Mouse (Mus musculus) lung, adult 2 months (tissue): ENCODE measurements around the gene Wfdc10. TPM values are rescaled to one million over a fixed set of nuclear protein-coding genes. Genes with fewer than 3 reads are reported as not detected.
A peak's percentile ranks its signal among the peaks of the same experiment; 100 is the strongest.
"Not testable (repeated sequence)": the region's sequence is repeated elsewhere in the genome, so short reads cannot be mapped to it uniquely, and the experiment has no call there.

Source experiments
- DNase-seq: peaks from one replicate; pipeline ENCODE4 v3.0.0; 2022
- H3K4me1 ChIP-seq: fragments of 200-500 bp; 2 replicates; pipeline ENCODE4 v1.6.1; 2011; ENCODE audit warnings: low read length; ENCODE audit not compliant: control insufficient read depth, insufficient read depth
- H3K4me3 ChIP-seq: fragments of 200-500 bp; replicated peaks from 2 replicates; pipeline ENCODE3; 2011; ENCODE audit warnings: low read depth, mild to moderate bottlenecking, control low read depth, low read length; ENCODE audit errors: extremely low read depth
- CTCF ChIP-seq: fragments of 200-500 bp; IDR thresholded peaks from 2 replicates; pipeline ENCODE4 v1.5.1; 2011; ENCODE audit warnings: mild to moderate bottlenecking, low read length, control low read depth; ENCODE audit not compliant: insufficient read depth
- POLR2A ChIP-seq: fragments of 200-500 bp; IDR thresholded peaks from 2 replicates; pipeline ENCODE4 v1.6.1; 2011; ENCODE audit warnings: low read depth, mild to moderate bottlenecking, control low read depth, low read length, borderline replicate concordance; ENCODE audit errors: extremely low read depth
- WGBS: fragments of 180-500 bp; shearing (Covaris S2); methylation state at CpG from one replicate; pipeline ENCODE4 v1.1.7; 2018; 5-methylcytosine and 5-hydroxymethylcytosine counted together
- polyA plus RNA-seq: library from polyadenylated mRNA; depleted of rRNA; stranded (reverse); fragments of >200 nt; gene quantifications from 2 replicates; pipeline ENCODE4 v1.2.3, GENCODE M21; 2012; rRNA removed

Gene Wfdc10
- polyA plus RNA-seq: 7.9 and 10.9 TPM in 2 replicates

DNA sequence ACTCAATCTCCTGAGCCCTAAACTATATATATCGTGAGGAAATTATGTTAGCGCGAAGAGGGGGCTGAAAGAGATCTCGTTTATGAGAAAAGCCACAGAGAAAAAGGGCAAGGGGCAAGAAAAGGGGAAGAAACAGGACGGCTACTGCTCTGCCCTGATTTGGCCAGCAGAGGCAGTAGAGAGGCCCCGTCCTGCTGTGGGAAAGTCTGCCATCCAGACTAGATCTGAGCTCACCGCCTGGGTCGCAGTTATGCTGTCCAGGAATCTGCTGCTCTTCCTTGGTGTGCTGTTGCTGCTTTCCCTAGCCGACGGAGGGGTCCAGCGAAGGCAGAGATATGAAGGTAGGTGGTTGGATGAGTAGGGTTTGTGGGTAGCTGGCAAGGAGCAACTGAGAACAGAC is at the start of gene Wfdc10:
TSS of gene Wfdc10 (plus strand) at position 189 of the 400 bp plus-strand sequence.
- TF ChIP-seq POLR2A: no peak
- TF ChIP-seq CTCF: peak; percentile 76
- Histone ChIP-seq H3K4me1 (no peaks in the 10 kb centered on the region), H3K4me3 (no peak within 1 kb of the TSS)
- DNase-seq: peak; percentile 39
- 12% methylated on average over 11 of the region's 11 CpGs for WGBS

DNA sequence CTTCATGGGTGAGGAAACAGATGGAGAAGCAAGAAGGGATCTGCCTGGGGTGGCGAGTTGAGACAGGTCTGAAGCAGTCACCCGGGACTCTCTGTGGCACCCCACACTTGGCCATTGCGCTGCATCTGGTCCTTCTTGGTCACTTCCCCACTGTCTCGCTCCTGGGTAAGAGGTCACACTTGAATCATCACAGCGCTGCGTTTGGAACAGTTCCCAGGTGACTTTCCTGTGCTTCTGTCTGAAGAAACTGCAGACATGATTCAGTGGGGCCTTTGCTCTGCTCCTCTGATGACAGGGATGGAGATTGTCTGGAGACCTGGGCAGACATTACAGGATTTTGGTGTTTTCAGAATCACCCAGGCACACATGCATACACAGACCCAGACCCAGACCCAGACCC is 47.1 kb upstream of the Wfdc10 start:
- TF ChIP-seq POLR2A (no peak), CTCF (no peak)
- 65% methylated on average over 6 of the region's 6 CpGs for WGBS

DNA sequence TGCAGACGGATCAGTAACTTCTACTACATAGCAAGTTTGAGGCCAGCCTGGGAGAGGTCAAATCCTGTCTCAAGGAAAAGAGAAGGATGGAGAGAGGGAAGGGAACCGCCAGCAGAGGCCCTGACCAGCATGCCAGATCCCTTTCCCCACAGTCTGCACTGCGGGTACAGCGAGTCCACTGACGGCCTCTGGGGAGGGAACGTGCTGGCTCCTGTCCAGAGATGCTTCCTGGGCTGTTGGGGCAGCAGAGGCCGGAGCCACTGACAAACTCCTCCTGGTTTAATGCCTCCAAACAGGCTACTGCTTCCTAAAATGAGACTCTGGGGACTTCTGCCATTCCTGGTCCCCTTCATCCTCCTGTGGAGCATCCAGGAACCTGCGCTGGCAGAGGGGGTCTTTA is 42.4 kb upstream of the Wfdc10 start, which contains the start of the genes Wfdc6b and Wfdc8:
TSS of gene Wfdc6b (plus strand) at position 52 of the 400 bp plus-strand sequence.
TSS of gene Wfdc8 (minus strand) at position 156 of the 400 bp plus-strand sequence.
- TF ChIP-seq POLR2A: peak; percentile 14; the same call in 1 of the 2 replicates
- not testable (repeated sequence) for H3K4me3 ChIP-seq, DNase-seq, H3K4me1 ChIP-seq
- 43% methylated on average over 8 of the region's 8 CpGs for WGBS

More for the DNA sequence above, 47.1 kb upstream of the Wfdc10 start:
- H3K4me3 ChIP-seq: no peak overlapping the region
- DNase-seq: no peak
- no peaks in the 10 kb centered on the region for H3K4me1 ChIP-seq

DNA sequence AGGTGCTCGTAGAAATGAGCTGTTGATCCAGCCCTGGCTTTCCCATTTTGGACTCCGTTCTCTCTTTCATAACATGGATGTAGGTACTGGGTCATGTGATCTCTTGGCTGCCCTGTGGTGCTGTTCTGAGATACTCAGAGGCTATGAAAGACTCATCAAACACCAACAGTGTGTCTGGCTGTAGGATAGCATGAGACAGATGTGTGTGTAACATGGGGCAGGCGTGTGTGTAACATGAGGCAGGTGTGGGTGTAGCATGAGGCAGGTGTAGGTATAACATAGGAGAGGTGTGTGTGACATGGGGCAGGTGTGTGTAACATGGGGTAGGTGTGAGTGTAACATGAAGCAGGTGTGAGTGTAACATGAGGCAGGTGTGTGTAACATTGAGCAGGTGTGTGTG is 40.5 kb upstream of the Wfdc10 start:
- H3K4me3 ChIP-seq: no peak overlapping the region
- no peak for TF ChIP-seq CTCF
- no peak for TF ChIP-seq POLR2A

DNA sequence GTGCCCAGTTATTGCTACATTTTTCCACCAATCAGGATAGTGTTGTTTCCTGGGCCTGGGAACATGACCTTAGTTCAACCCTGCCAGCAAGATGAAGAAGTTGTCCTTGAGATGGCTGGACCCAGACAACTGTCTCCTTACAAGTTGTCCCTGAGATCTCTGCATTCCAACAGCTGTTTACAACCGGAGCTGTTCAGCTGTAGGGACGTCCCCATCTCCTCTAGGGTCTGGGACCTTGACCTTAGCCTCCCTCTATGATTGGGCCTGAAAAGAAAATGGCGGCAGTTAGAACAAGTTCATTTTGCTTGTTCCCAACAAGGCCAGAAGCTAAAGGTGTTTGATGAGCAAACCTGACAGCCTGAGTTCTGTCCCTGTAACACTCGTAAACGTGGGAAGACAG is 36.8 kb upstream of the Wfdc10 start:
- no peak for DNase-seq
- WGBS: 55% methylated on average over 5 of the region's 5 CpGs
- no peak for TF ChIP-seq POLR2A
- no peaks in the 10 kb centered on the region for H3K4me1 ChIP-seq
- no peak overlapping the region for H3K4me3 ChIP-seq

More for the DNA sequence above, 40.5 kb upstream of the Wfdc10 start:
- no peaks in the 10 kb centered on the region for H3K4me1 ChIP-seq
- 86% methylated on average over 3 of the region's 3 CpGs for WGBS
- DNase-seq: no peak

DNA sequence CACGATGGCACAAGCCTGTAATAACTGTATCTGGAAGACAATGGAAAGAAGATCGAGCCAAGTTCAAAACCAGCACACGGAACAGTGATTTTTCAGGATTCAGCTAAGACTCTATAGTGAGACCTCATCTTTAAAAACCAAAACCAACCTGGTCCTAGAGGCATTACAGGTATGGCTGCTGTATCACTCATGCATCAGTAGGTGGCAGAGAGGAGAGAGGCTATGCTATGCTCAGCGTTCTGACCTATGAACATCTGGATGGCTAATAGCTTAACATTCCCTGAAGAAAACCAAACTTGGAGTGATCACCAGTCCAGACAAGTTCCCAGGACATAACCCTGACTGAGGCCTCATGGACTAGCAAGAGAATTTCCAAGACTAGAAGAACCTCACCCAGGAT is 34.1 kb upstream of the Wfdc10 start:
- no peak for DNase-seq
- Histone ChIP-seq H3K4me3 (no peak overlapping the region), H3K4me1 (no peaks in the 10 kb centered on the region)
- 79% methylated on average over 4 of the region's 4 CpGs for WGBS
- no peak for TF ChIP-seq POLR2A
- no peak for TF ChIP-seq CTCF

DNA sequence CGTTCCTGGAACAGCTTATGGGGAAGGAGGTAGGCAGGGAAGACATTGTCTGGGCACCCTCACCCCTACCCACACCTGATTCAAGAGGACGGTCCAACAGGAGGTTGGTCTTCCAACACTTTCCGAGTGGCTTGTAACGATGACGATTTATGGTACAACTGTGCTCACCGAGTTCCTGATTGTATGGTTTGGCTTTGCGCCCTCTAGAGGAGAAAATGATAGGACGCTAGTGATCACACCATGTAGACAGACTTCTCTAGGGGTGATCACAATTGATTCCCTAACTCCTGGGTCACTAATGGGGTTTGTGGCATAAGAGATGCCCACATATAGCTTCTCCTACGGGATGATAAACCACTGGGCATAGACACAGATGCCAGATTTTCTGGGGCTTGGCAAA is 20.6 kb upstream of the Wfdc10 start:
- no peak for TF ChIP-seq POLR2A
- no peak for TF ChIP-seq CTCF
- 78% methylated on average over 9 of the region's 9 CpGs for WGBS
- H3K4me3 ChIP-seq: no peak overlapping the region

DNA sequence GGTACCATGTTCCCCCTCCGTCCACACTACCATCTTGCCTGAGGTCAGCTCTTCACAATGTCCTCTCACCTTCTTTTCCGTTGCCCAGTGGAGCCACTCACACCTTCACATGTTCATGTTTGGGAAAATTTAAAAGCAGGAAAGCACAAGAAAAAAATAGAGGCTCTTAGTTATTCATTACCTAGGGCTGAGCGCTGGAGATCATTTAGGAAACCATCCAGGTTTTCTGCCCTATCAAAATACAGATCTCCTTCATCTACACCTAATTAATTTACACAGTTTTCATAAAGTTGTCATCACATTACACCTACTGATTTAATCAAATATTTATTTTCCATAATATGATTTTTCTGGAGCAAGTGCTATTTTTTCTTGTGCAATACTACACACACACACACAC is 17.1 kb upstream of the Wfdc10 start, which contains the start of gene Wfdc16:
TSS of gene Wfdc16 (minus strand) at position 101 of the 400 bp plus-strand sequence.
- Histone ChIP-seq H3K4me3 (no peak within 1 kb of the TSS), H3K4me1 (no peaks in the 10 kb centered on the region)
- 70% methylated on average over 3 of the region's 3 CpGs for WGBS
- DNase-seq: no peak
- TF ChIP-seq POLR2A (no peak), CTCF (no peak)

More for the DNA sequence above, 20.6 kb upstream of the Wfdc10 start:
- no peak for DNase-seq
- no peaks in the 10 kb centered on the region for H3K4me1 ChIP-seq

DNA sequence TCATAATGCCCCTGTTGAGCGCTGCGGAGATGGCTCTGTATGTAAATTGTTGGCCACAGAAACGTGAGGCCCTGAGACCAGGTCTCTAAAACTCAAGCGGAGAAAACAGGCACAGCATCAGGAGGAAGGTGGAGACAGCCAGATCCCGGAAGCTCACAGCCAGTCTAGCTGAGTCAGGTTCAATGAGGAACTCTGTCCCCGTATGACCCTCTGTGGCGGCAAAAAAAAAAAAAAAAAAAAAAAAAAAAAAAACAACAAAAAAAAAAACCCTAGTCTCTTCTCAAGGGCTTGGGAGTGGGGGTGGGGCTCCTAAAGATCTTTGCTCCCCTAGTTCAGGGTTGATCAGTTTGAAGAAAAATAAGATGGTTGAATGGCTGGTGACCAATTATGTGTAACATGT is 14.7 kb upstream of the Wfdc10 start:
- WGBS: 45% methylated on average over 7 of the region's 7 CpGs
- Histone ChIP-seq H3K4me3 (no peak overlapping the region), H3K4me1 (no peaks in the 10 kb centered on the region)
- no peak for DNase-seq
- no peak for TF ChIP-seq POLR2A
- no peak for TF ChIP-seq CTCF

DNA sequence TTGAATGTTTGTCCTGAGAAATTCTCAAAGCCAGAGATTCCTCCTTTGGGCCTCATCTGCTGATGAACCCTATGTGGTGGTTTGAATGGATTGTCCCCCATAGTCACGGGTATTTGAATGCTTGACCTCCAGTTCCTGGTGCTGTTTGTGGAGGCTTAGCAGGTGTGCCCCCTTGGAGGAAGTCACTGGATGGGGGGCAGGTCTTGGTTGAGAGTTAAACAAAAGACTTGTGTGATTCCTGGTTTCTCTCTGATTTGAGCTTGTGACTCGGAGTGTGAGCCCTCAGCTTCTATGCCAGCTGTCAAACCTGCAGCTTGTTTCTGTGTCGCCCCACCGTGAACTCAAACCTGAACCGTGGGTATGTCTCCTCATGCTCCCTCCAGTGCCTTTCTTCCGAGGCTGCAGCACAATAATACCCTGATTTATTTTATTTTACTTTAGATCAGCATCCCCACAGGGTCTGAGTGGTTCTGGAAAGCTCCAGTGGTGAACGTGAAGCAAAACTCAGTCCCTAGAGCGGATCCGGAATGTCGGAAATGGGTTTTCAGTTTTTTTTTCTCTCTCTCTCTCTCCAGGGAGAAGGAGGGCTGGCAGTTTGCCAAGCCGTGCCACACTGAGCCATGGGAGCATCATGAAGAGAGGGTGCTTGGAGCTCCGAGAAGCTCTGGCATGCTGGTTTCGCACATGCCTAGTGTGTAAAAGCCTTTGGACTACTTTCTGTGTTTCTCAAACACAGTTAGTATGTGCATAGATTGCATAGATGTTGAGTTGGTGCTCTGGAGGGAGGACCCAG is 13.8 kb upstream of the Wfdc10 start:
- H3K4me3 ChIP-seq: no peak overlapping the region
- H3K4me1 ChIP-seq: no peaks in the 10 kb centered on the region
- WGBS: 71% methylated on average over 13 of the region's 13 CpGs
- DNase-seq: no peak
- no peak for TF ChIP-seq POLR2A
- no peak for TF ChIP-seq CTCF
